Mouse (Mus musculus): ENCODE results near the gene Lancl2. TPM values are rescaled to one million over a fixed set of nuclear protein-coding genes. Genes with fewer than 3 reads are reported as not detected.

Gene Lancl2
- polyA plus RNA-seq, 1 experiment from 2014 or later: 17.1 TPM

DNA sequence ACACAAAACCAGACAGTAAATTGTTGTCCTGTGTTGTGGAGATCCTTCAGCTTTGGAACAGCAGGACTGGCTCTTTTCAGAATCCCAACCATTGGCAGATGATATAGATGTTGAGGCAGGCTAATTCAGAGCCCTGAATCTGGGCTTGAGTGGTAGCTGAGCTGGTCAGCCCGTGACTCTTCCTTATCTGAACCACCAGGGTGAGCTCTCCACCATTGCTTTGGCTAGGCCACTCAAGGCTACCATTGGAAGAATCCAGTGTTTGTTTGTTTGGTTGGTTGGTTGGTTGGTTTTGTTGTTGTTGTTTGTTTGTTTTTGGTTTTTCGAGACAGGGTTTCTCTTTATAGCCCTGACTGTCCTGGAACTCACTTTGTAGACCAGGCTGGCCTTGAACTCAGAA, 41.0 kb downstream of the Lancl2 start:
- H3K9ac ChIP-seq: no peak overlapping the region
- WGBS (ENCODE audit: insufficient replicate concordance): 40% methylated on average over 2 of the region's 2 CpGs
- peak; percentile 59 for ATAC-seq
- H3K27ac ChIP-seq: peak overlapping the region; percentile 98
- no peak overlapping the region for H3K4me3 ChIP-seq
- H3K4me1 ChIP-seq: peaks cover 60% of the 10 kb centered on the region
- no peaks in the 10 kb centered on the region for H3K27me3 ChIP-seq (replicated peaks)
- H3K36me3 ChIP-seq: peaks cover 3% of the 10 kb centered on the region
- H3K9me3 ChIP-seq (replicated peaks): no peaks in the 10 kb centered on the region
- H3K4me2 ChIP-seq: no peak overlapping the region

DNA sequence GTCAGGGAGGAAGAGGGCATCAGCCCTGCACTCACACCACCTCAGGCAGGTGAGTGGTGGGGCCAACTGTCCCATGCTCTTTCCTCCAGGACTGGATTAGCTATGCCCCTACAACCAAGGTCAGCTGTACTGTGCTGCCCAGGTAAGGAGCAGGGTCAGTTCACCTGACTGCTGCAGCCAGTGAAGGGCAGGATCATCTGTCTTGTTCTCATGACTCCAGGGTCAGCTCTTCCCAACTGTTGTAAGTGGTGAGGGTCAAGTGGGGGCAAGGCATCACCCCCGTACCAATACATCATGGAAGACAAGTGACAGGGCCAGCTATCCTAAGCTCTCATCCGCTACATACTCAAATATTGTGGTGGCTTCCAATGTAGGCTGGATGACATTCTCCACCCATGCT, 41.8 kb downstream of the Lancl2 start:
- Histone ChIP-seq H3K27ac (peak overlapping the region; percentile 98), H3K9me3 (replicated peaks) (no peaks in the 10 kb centered on the region), H3K36me3 (peaks cover 5% of the 10 kb centered on the region), H3K4me1 (peaks cover 61% of the 10 kb centered on the region), H3K9ac (peak overlapping the region; percentile 66), H3K4me3 (no peak overlapping the region), H3K27me3 (replicated peaks) (no peaks in the 10 kb centered on the region), H3K4me2 (no peak overlapping the region)
- 90% methylated on average over 2 of the region's 2 CpGs for WGBS (ENCODE audit: insufficient replicate concordance)
- no peak for ATAC-seq

DNA sequence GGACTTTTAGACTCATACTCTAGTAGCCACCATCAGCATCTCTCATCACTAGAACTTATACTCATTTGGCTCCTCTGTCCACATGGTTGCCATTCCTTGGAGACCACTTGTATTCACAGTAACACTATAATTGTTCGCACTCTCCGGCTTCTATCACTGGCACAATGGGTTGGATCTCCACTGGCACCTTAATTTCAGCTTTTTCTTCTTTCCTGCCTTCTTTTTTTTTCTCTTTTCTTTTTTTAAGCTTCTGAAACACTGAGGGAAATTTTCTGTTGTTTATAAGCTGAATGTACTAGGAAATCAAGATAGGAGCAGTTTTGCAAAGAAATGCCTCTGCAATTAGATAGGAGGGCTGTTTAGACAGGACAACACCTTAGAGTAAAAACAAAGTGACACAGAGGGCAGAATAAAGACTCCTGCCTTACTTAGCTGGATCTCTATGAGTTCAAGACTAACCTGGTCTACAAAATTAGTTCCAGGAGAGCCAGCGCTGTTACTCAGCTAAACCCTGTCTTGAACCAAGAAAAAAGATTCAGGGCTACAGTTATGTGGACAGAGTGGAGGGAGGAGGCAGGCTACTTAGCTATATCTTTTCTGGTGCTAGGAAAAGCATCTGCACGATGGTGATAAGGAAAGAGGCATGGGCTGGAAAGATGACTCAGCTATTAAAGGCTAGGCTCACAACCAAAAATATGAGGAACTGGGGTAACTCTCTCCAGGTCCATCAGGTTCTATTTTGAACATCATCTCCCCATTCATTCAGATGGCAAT, 42.8 kb downstream of the Lancl2 start:
- WGBS (ENCODE audit: insufficient replicate concordance): 49% methylated on average over 4 of the region's 4 CpGs
- peaks cover 5% of the 10 kb centered on the region for H3K36me3 ChIP-seq
- H3K4me3 ChIP-seq: 0 out of 2 replicates have a peak overlapping the region, but pooled peaks have one; percentile 5
- H3K4me2 ChIP-seq: peak overlapping the region; percentile 51
- peak overlapping the region; percentile 66 for H3K9ac ChIP-seq
- peak; percentile 94 for ATAC-seq
- peak overlapping the region; percentile 98 for H3K27ac ChIP-seq
- H3K9me3 ChIP-seq (replicated peaks): no peaks in the 10 kb centered on the region
- H3K27me3 ChIP-seq (replicated peaks): no peaks in the 10 kb centered on the region
- H3K4me1 ChIP-seq: peaks cover 55% of the 10 kb centered on the region

DNA sequence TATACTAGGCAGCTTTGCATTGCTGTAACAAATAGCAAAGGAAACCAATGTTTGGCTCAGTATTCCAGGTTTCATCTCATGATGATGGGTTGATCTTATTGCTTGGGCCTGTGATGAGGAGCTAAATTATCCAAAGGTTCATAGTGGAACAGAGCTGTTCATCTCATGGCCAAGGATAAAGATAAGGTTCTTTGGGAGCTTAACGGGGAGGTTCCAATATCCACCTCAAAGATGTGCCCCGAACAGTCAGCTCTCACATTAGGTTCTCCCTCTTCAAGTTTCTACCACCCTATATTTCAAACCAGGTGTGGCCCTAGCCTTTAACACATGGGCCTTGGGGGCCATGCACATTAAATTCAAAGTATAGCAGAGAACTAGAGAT, 43.4 kb downstream of the Lancl2 start:
- peak; percentile 74 for ATAC-seq
- Histone ChIP-seq H3K4me1 (peaks cover 57% of the 10 kb centered on the region), H3K27me3 (replicated peaks) (no peaks in the 10 kb centered on the region), H3K9me3 (replicated peaks) (no peaks in the 10 kb centered on the region), H3K4me2 (peak overlapping the region; percentile 49), H3K4me3 (no peak overlapping the region), H3K9ac (peak overlapping the region; percentile 62), H3K36me3 (peaks cover 5% of the 10 kb centered on the region), H3K27ac (peak overlapping the region; percentile 98)
- WGBS (ENCODE audit: insufficient replicate concordance): 40% methylated on average over 2 of the region's 2 CpGs

DNA sequence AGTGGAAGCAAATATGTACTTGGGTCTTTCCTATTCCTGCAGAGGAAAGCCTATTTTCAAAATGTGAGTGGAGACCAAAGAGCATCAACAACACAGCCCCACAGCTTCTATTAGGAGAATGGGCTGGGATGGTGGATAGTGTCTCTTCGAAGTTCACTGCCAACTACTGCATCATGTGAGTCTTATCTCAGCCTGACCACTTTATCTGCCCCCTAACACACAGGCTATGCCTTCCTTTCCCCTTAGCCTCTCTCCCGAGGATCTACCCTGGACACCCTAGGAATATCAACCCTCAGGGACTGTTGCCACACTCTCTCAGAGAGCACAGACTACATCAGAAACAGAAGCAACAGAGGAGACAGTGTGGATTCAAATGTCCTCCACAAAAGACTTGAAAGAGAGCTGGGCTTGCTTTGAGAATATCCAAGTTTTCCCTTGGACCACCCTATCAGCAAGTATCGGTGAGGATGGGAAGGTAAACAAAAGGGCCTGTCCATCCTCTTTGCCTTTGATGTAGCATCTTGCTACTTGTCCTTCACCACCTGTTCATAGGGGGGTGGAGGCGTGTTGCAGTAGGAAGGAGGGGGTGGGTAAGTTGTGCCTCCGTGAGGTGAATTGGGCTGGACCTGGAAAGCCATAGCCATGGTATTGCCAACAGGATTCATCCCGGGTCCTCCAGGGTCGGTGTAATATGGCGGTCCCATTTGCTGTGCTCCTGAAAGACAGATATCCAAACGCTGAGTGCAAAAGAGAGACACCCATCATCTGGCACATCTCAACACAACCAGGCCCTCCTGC, 51.8 kb downstream of the Lancl2 start:
- H3K9ac ChIP-seq: peak overlapping the region; percentile 58
- H3K9me3 ChIP-seq (replicated peaks): no peaks in the 10 kb centered on the region
- WGBS (ENCODE audit: insufficient replicate concordance): 65% methylated on average over 9 of the region's 9 CpGs
- peak overlapping the region; percentile 53 for H3K4me2 ChIP-seq
- H3K36me3 ChIP-seq: peaks cover 61% of the 10 kb centered on the region
- no peaks in the 10 kb centered on the region for H3K27me3 ChIP-seq (replicated peaks)
- ATAC-seq: peak; percentile 98
- H3K4me1 ChIP-seq: peaks cover 52% of the 10 kb centered on the region
- peak overlapping the region; percentile 8; the same call in 1 of the 2 replicates for H3K4me3 ChIP-seq
- peak overlapping the region; percentile 80 for H3K27ac ChIP-seq

DNA sequence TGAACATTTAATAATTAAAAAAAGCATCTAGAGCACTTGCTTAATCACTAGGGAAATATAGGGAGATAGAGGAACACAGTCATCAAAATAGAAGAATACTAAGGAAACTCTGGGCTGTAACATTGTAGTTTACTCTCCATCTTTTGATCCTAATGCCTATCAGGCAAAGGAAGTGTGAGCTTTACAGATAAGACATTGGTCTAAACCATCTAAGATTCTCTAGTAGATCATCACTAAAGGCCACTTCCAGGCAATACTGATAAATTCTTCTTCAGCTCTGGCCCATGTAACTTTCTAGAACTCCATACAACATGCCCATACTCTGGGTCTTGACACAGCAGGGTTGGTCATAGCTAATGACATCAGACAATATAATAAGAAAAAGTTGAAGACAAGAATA, 60.7 kb downstream of the Lancl2 start:
- no peak for ATAC-seq
- Histone ChIP-seq H3K4me2 (no peak overlapping the region), H3K4me1 (peaks cover 66% of the 10 kb centered on the region), H3K4me3 (no peak overlapping the region), H3K36me3 (peaks cover 61% of the 10 kb centered on the region), H3K9ac (no peak overlapping the region), H3K27me3 (replicated peaks) (no peaks in the 10 kb centered on the region), H3K27ac (peak overlapping the region; percentile 67), H3K9me3 (replicated peaks) (no peaks in the 10 kb centered on the region)

DNA sequence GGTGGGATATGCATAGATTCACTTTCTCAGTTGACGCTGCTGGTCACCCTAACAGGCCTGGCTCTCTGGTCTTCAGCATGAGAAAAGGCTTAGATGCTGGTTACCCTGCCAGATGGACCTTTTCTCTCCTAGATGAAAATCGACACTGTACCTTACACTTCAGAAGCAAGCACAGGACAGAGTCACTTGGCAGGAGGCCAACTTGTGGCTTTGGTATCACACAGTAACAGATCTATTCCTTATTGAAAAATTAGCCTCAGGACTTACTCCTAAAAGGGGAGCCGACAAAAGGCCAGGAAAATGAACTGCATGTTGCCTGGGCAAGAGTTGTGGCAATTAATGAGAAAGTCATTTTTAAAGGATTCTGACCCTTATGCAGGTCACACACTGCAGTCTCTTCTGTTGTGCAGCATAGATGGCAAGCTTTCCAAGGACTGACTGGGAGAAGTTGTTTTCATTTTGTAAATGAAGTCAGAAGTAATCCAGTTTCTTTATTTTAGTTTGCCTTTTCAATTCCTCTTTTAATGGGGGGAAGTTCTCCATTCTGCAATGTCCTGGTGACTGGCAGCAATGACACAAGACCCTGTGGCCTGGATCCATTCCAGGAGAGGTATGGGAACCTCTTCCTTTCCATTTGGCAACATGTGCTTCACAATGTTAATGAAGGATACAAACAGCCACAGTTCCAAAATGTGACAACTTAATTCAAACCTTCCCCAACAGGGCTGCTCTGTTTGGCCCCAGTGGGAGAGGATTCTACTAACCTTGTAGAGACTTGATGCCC, 62.9 kb downstream of the Lancl2 start:
- peaks cover 57% of the 10 kb centered on the region for H3K36me3 ChIP-seq
- H3K27ac ChIP-seq: peak overlapping the region; percentile 96
- no peaks in the 10 kb centered on the region for H3K27me3 ChIP-seq (replicated peaks)
- no peaks in the 10 kb centered on the region for H3K9me3 ChIP-seq (replicated peaks)
- H3K4me3 ChIP-seq: no peak overlapping the region
- peak overlapping the region; percentile 63 for H3K4me2 ChIP-seq
- H3K9ac ChIP-seq: peak overlapping the region; percentile 69
- no peak for ATAC-seq
- WGBS (ENCODE audit: insufficient replicate concordance): 50% methylated on average over 3 of the region's 3 CpGs
- H3K4me1 ChIP-seq: peaks cover 82% of the 10 kb centered on the region

DNA sequence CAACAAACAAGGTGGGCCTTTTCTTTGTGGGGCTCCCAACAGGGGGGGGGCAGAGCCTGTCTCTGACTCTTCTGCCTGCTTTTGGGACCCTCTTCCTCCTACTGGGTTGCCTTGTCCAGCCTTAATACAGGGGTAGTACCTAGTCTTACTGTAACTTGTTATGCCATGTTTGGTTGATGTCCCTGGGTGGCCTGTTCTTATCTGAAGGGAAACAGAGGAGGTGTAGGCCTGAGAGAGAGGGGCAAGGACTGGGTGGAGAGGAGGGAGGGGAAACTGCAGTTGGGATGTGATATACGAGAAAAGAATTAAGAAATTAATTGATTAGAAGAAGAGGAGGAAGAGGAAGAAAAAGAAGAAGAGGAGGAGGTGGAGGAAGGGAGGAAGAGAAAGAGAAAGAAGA, 63.9 kb downstream of the Lancl2 start:
- Histone ChIP-seq H3K27me3 (replicated peaks) (no peaks in the 10 kb centered on the region), H3K4me3 (peak overlapping the region; percentile 25; the same call in 1 of the 2 replicates), H3K36me3 (peaks cover 52% of the 10 kb centered on the region), H3K9ac (peak overlapping the region; percentile 69), H3K27ac (peak overlapping the region; percentile 96), H3K4me2 (peak overlapping the region; percentile 63), H3K9me3 (replicated peaks) (no peaks in the 10 kb centered on the region), H3K4me1 (peaks cover 80% of the 10 kb centered on the region)
- 29% methylated on average over 1 of the region's 1 CpGs for WGBS (ENCODE audit: insufficient replicate concordance)
- peak; percentile 91 for ATAC-seq

DNA sequence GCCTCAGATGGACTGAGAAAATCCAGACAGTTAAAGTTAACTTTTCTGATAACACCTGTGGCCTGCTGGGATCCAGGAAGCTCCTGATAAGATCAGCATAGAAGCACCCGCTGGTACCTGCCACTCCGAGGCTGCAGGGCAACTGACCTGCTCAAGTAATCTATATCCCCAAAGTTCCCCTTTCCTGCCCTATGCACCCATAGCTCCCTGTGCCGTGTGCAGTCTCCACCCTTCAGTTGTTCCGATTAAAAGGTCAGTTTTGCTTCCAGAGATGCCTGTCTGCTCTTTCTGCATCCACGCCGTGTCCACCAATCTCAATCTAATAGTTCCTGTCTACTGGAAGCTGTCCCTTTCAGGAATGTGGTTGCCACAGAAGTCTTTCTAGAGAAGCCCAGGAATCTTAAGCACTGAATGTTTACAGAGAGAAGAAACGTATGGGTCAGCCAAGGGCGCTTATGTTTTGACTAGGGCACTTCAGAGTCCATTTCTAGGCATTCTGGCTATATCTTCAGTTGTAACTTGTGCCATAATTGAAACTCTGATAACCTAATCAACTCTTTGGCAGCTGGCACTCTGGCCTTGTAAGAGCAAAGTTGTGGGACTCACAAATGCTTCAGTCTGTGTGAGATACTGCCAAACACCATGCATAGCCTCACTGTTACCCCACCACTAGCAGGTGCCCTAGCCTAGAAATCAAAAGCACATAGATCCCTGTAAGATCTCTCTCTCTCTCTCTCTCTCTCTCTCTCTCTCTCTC, 65.0 kb downstream of the Lancl2 start:
- 19% methylated on average over 8 of the region's 8 CpGs for WGBS (ENCODE audit: insufficient replicate concordance)
- no peaks in the 10 kb centered on the region for H3K9me3 ChIP-seq (replicated peaks)
- peaks cover 46% of the 10 kb centered on the region for H3K36me3 ChIP-seq
- H3K4me1 ChIP-seq: peaks cover 74% of the 10 kb centered on the region
- H3K27ac ChIP-seq: peak overlapping the region; percentile 96
- H3K4me2 ChIP-seq: peak overlapping the region; percentile 63
- ATAC-seq: peak; percentile 86
- H3K27me3 ChIP-seq (replicated peaks): no peaks in the 10 kb centered on the region
- peak overlapping the region; percentile 69 for H3K9ac ChIP-seq
- H3K4me3 ChIP-seq: peak overlapping the region; percentile 25

DNA sequence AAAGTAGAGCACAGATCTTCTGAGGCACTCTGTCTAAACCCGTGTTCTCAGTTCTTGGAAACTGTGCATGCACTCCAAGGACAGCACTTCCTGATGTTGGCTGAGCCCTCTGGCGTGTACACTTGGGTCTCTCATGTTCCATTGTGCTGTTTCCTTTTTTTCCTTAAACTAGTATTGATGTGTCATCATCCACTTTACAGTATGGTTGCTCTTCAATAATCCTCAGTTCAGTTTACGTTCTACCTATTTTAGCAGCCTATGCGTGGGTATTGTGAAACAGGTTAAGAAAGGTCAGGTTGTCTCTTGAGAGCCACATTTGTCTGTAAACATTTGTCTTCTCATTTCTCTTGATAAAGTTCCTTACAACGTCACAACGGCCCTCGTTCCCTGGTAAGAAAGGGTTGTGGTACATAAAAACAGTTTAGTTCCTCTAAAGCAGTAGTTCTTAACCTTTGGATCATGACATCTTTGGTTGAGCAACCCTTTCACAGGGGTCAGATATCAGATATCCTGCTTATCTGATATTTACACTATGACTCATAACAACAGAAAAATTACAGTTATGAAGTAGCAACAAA, 66.7 kb downstream of the Lancl2 start:
- Histone ChIP-seq H3K4me3 (no peak overlapping the region), H3K9ac (peak overlapping the region; percentile 69), H3K27ac (peak overlapping the region; percentile 96), H3K4me2 (no peak overlapping the region), H3K27me3 (replicated peaks) (no peaks in the 10 kb centered on the region), H3K36me3 (peaks cover 53% of the 10 kb centered on the region), H3K4me1 (peaks cover 57% of the 10 kb centered on the region), H3K9me3 (replicated peaks) (no peaks in the 10 kb centered on the region)
- WGBS (ENCODE audit: insufficient replicate concordance): 72% methylated on average over 7 of the region's 7 CpGs
- no peak for ATAC-seq
